Mouse (Mus musculus): Measurements from ENCODE around the gene Idnk. TPM values are rescaled to one million over a fixed set of nuclear protein-coding genes. Genes with fewer than 3 reads are reported as not detected.

The Idnk gene
- polyA plus RNA-seq, 1 experiment from 2014 or later = 62.7 TPM

GRCm38 (mm10) chr13:58204986-58205385, 47.5 kb downstream of the Idnk start:
- DNase-seq (ENCODE audit: low spot score) (no peak), ATAC-seq (ENCODE audit: low FRiP score) (no peak)
- H3K9me3 ChIP-seq (ENCODE audit: control insufficient read depth, low read length) = no peaks in the 10 kb centered on the region
- no peaks in the 10 kb centered on the region for H3K4me1 ChIP-seq (replicated peaks; ENCODE audit: control insufficient read depth, insufficient read depth, low read length)
- H3K27ac ChIP-seq (ENCODE audit: low read depth, low read length) = no peak overlapping the region
- H3K36me3 ChIP-seq (ENCODE audit: control insufficient read depth, insufficient read depth, low read length) = no peaks in the 10 kb centered on the region
- H3K27me3 ChIP-seq (ENCODE audit: control insufficient read depth, insufficient read depth, low read length) = no peaks in the 10 kb centered on the region
- no peak overlapping the region for H3K4me3 ChIP-seq (ENCODE audit: low read depth, low read length)
- 69% methylated on average over 4 of the region's 4 CpGs for WGBS
- no peak overlapping the region for H3K4me2 ChIP-seq (replicated peaks; ENCODE audit: low read depth, low read length)
- H3K9ac ChIP-seq (ENCODE audit: low read depth, low read length) = no peak overlapping the region

DNA sequence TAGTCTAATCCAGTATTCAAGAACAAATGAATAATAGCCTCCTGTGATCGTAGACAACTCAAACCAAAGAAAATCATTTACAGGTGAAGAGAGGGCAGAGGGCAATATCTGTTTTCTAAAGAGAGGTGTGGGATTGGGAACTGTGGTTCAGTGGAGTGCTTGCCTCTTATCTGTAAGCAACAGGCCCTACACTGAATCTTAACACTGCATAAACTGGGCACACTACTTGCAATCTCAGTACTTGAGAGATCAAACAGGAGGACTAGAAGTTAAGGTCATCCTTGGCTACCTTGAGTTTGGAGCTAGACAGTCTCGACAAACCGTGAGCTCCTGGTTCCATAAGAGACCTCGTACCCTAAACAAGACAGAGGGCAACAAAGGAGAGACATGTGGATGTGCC, 48.6 kb downstream of the Idnk start:
- DNase-seq (ENCODE audit: low spot score) (no peak), ATAC-seq (ENCODE audit: low FRiP score) (no peak)
- no peaks in the 10 kb centered on the region for H3K4me1 ChIP-seq (replicated peaks; ENCODE audit: control insufficient read depth, insufficient read depth, low read length)
- WGBS = 93% methylated on average over 4 of the region's 4 CpGs
- no peak overlapping the region for H3K4me3 ChIP-seq (ENCODE audit: low read depth, low read length)
- no peak overlapping the region for H3K27ac ChIP-seq (ENCODE audit: low read depth, low read length)
- H3K9me3 ChIP-seq (ENCODE audit: control insufficient read depth, low read length) = no peaks in the 10 kb centered on the region
- H3K27me3 ChIP-seq (ENCODE audit: control insufficient read depth, insufficient read depth, low read length) = no peaks in the 10 kb centered on the region
- no peak overlapping the region for H3K9ac ChIP-seq (ENCODE audit: low read depth, low read length)
- H3K4me2 ChIP-seq (replicated peaks; ENCODE audit: low read depth, low read length) = no peak overlapping the region
- no peaks in the 10 kb centered on the region for H3K36me3 ChIP-seq (ENCODE audit: control insufficient read depth, insufficient read depth, low read length)

- ATAC-seq (ENCODE audit: low FRiP score) = no peak
- H3K27me3 ChIP-seq (ENCODE audit: control insufficient read depth, insufficient read depth, low read length) = no peaks in the 10 kb centered on the region
- 85% methylated on average over 5 of the region's 5 CpGs for WGBS
These were observed 53.0 kb downstream of the Idnk start for GRCm38 (mm10) chr13:58210441-58210840.

DNA sequence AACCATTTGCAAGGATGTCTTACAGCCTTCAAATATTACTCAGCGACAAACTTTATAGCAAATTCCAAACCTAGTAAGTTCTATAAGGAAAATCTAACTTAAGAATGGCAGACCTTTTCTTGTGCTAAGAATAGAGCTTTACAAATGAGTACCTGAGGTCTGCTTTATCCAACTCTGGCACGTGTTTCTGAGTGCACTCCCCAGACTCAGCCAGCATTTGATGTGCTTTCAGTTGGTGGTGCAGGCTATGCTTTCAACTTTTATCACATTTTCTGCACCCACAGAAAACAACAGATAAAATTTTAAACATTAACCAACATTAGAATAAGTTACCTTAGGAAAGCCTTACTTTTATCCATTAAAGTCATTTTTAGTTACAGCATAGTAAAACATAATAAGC, 55.1 kb downstream of the Idnk start:
- no peak overlapping the region for H3K9ac ChIP-seq (ENCODE audit: low read depth, low read length)
- H3K4me2 ChIP-seq (replicated peaks; ENCODE audit: low read depth, low read length) = no peak overlapping the region
- no peak overlapping the region for H3K27ac ChIP-seq (ENCODE audit: low read depth, low read length)
- H3K27me3 ChIP-seq (ENCODE audit: control insufficient read depth, insufficient read depth, low read length) = no peaks in the 10 kb centered on the region
- no peaks in the 10 kb centered on the region; the same call in none of the 2 replicates for H3K4me1 ChIP-seq (replicated peaks; ENCODE audit: control insufficient read depth, insufficient read depth, low read length)
- WGBS = 82% methylated on average over 2 of the region's 2 CpGs
- no peaks in the 10 kb centered on the region for H3K36me3 ChIP-seq (ENCODE audit: control insufficient read depth, insufficient read depth, low read length)
- no peak overlapping the region for H3K4me3 ChIP-seq (ENCODE audit: low read depth, low read length)
- no peaks in the 10 kb centered on the region for H3K9me3 ChIP-seq (ENCODE audit: control insufficient read depth, low read length)
- DNase-seq (ENCODE audit: low spot score) (no peak), ATAC-seq (ENCODE audit: low FRiP score) (no peak)

More at GRCm38 (mm10) chr13:58210441-58210840, 53.0 kb downstream of the Idnk start:
- no peaks in the 10 kb centered on the region for H3K36me3 ChIP-seq (ENCODE audit: control insufficient read depth, insufficient read depth, low read length)
- H3K4me1 ChIP-seq (replicated peaks; ENCODE audit: control insufficient read depth, insufficient read depth, low read length) = no peaks in the 10 kb centered on the region; the same call in 1 of the 2 replicates
- H3K4me2 ChIP-seq (replicated peaks; ENCODE audit: low read depth, low read length) = no peak overlapping the region
- no peak for DNase-seq (ENCODE audit: low spot score)
- no peaks in the 10 kb centered on the region for H3K9me3 ChIP-seq (ENCODE audit: control insufficient read depth, low read length)
- H3K9ac ChIP-seq (ENCODE audit: low read depth, low read length) = no peak overlapping the region
- no peak overlapping the region for H3K4me3 ChIP-seq (ENCODE audit: low read depth, low read length)
- no peak overlapping the region for H3K27ac ChIP-seq (ENCODE audit: low read depth, low read length)

GRCm38 (mm10) chr13:58213801-58214200, 56.4 kb downstream of the Idnk start:
- Histone ChIP-seq H3K9me3 (ENCODE audit: control insufficient read depth, low read length) (no peaks in the 10 kb centered on the region), H3K4me2 (replicated peaks; ENCODE audit: low read depth, low read length) (peak overlapping the region; percentile 62), H3K4me1 (replicated peaks; ENCODE audit: control insufficient read depth, insufficient read depth, low read length) (no peaks in the 10 kb centered on the region; the same call in none of the 2 replicates), H3K4me3 (ENCODE audit: low read depth, low read length) (peak overlapping the region; percentile 99), H3K9ac (ENCODE audit: low read depth, low read length) (no peak overlapping the region), H3K27me3 (ENCODE audit: control insufficient read depth, insufficient read depth, low read length) (no peaks in the 10 kb centered on the region), H3K36me3 (ENCODE audit: control insufficient read depth, insufficient read depth, low read length) (no peaks in the 10 kb centered on the region), H3K27ac (ENCODE audit: low read depth, low read length) (no peak overlapping the region)
- WGBS = 71% methylated on average over 8 of the region's 8 CpGs
- ATAC-seq (ENCODE audit: low FRiP score) (no peak), DNase-seq (ENCODE audit: low spot score) (no peak)

Other genes with a start within 250 kb of the Idnk start
- 17.0 and 19.0 TPM in 2 replicates for gene Spock1, start 249.3 kb upstream of the Idnk start, polyA plus RNA-seq (2014; fragmentation: Nextera tagmentation; extraction: Ambion mirVana)
- 3.8 and 3.9 TPM in 2 replicates for gene Klhl3, start 44.1 kb upstream of the Idnk start, polyA plus RNA-seq (2014; fragmentation: Nextera tagmentation; extraction: Ambion mirVana)
- 56.9 and 61.9 TPM in 2 replicates for gene Hnrnpa0, start 29.1 kb upstream of the Idnk start, polyA plus RNA-seq (2014; fragmentation: Nextera tagmentation; extraction: Ambion mirVana)
- gene Ubqln1, start 58.0 kb downstream of the Idnk start, polyA plus RNA-seq (2014; fragmentation: Nextera tagmentation; extraction: Ambion mirVana) = 124 and 159 TPM in 2 replicates
- 37.3 and 45.2 TPM in 2 replicates for gene Gkap1, start 118.0 kb downstream of the Idnk start, polyA plus RNA-seq (2014; fragmentation: Nextera tagmentation; extraction: Ambion mirVana)
- gene Kif27, start 201.5 kb downstream of the Idnk start, polyA plus RNA-seq (2014; fragmentation: Nextera tagmentation; extraction: Ambion mirVana) = 1.4 and 2.5 TPM in 2 replicates
- 30.5 and 31.6 TPM in 2 replicates for gene 2210016F16Rik, start 227.6 kb downstream of the Idnk start, polyA plus RNA-seq (2014; fragmentation: Nextera tagmentation; extraction: Ambion mirVana)
- gene Rmi1, start 244.6 kb downstream of the Idnk start, polyA plus RNA-seq (2014; fragmentation: Nextera tagmentation; extraction: Ambion mirVana) = 31.5 and 34.4 TPM in 2 replicates
- 2,191 and 2,423 TPM in 2 replicates for gene Hnrnpk, start 245.7 kb downstream of the Idnk start, polyA plus RNA-seq (2014; fragmentation: Nextera tagmentation; extraction: Ambion mirVana)

Data from hindbrain, embryonic 11.5 days (tissue).